Mouse (Mus musculus): ENCODE data around the gene Bcl2l11.
A peak's percentile ranks its signal among the peaks of the same experiment; 100 is the strongest.

Bcl2l11 gene

GRCm38 (mm10) chr2:128211022-128211880 lies 85.4 kb downstream of the Bcl2l11 start:
- DNase-seq (ENCODE audit: low spot score) = peak; percentile 32

- no peak for DNase-seq (ENCODE audit: low spot score)
Measured at GRCm38 (mm10) chr2:128211881-128212209, 86.0 kb downstream of the Bcl2l11 start.

All from retina, embryonic 14.5 days (tissue).